Mouse (Mus musculus): ENCODE results near the gene Lad1.

DNA sequence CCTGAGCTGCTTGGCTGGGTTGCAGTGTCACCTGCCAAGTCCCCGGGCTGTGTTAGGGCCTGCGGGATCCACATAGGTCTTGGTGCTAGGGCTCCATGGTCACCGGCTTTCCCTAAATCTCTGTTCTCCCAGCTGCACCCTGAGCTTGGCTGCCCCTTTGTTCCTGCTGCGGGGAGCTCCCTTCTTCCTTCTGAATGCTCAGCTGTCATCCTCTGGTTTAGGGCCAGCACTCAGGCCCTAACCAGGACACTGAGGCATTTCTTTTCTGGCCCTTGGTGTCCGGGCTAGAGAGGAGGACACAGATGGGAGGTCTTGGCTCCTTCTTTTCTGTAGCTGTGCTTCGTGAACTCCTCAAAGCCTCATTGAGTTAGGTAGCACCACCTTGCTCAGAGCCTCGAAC is 3.4 kb downstream of the Lad1 start:
- TF ChIP-seq MAX (IDR thresholded peaks at IDR 0.05; ENCODE audit: low read depth) (no peak), E2F4 (IDR thresholded peaks at IDR 0.05; ENCODE audit: insufficient read depth) (no peak), POLR2A (IDR thresholded peaks at IDR 0.05; ENCODE audit: insufficient read length, low read depth) (no peak), SRF (IDR thresholded peaks at IDR 0.05; ENCODE audit: control insufficient read depth, insufficient read length, low read depth) (no peak), USF1 (IDR thresholded peaks at IDR 0.05; ENCODE audit: low read depth) (no peak)
